Mouse (Mus musculus): Measurements from ENCODE around the gene 4930524B15Rik.
A peak's percentile ranks its signal among the peaks of the same experiment; 100 is the strongest.
"Not testable (repeated sequence)": the region's sequence is repeated elsewhere in the genome, so short reads cannot be mapped to it uniquely, and the experiment has no call there.

4930524B15Rik gene

DNA sequence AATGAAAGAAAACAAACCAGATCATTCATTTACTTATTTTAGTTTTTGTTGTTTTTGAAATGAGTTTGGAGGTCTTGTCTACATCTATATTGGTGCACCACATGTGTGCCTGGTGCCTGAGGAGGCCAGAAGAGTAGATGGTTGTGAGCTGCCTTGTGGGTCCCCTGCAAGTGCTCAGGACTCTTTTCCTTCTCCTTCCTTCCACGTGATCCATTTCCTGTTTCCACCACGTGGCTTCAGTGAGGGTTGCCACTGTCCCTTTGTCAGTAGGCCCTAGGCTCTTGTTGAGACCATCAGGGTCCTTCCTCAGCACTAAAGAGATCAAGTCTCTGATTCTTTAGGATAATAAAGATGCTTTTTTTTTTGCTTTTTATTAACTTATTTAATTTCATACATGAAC lies 19.4 kb downstream of the 4930524B15Rik start:
- no peak for DNase-seq (ENCODE audit: low read depth, low spot score)

GRCm38 (mm10) chr11:31992535-31992934 lies 27.1 kb downstream of the 4930524B15Rik start:
- no peak for DNase-seq (ENCODE audit: low read depth, low spot score)

GRCm38 (mm10) chr11:31999716-32000115 lies 34.3 kb downstream of the 4930524B15Rik start:
- DNase-seq (ENCODE audit: low read depth, low spot score) = no peak

DNA sequence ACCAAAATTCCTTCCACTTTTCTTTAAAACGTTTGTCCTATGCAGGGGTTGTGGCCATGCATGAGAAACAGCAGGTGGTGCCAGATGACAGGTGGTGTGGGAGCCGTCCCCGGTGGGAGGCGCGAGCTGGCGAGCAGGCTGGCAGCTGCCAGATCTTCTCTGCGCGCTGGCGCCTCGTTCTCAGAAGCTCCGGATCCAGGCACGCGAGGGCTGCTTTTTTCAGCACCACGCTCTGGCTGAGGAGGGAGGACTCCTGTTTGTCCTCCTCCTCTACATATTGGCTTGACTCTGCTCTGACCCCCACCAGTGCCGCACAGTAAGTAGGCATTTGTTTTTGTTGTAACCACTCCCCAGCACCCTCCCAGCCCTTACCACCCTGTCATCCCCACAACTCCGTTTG lies 34.9 kb downstream of the 4930524B15Rik start, which contains the start of gene Nsg2:
Nsg2 (plus strand) TSS at position 183 of the 400 bp plus-strand sequence.
- peak; percentile 74 for DNase-seq (ENCODE audit: low read depth, low spot score)

DNA sequence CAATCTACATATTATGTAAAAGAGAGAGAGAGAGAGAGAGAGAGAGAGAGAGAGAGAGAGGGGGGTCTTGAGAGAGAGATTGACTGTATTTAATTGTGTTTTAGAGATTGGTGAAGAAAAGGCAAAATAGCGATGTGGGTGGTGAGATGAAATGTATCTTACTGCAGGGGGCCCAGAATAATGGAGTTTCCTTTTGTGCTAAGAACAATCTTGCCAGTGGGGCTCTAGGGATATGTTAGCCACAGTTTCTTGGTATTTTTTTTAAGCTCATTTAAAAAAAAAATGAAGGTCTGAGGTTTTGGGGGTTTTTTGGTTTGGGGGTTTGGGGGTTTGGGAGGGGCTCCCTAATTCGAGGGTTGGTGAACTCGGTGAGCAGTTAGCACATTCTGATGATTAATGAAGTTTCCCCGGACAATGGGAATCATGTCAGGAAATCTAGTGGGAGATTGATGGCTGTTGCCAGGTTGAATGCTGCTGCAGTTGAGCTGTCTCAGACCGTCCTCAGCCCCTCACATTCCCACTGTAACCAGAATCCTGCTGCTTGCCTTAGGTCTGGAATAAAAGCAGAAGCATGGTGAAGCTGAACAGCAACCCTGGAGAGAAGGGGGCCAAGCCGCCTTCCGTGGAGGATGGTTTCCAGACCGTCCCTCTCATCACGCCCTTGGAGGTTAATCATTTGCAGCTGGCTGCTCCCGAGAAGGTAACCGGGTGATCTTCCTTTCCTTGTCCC lies 36.0 kb downstream of the 4930524B15Rik start:
- no peak for DNase-seq (ENCODE audit: low read depth, low spot score)

DNA sequence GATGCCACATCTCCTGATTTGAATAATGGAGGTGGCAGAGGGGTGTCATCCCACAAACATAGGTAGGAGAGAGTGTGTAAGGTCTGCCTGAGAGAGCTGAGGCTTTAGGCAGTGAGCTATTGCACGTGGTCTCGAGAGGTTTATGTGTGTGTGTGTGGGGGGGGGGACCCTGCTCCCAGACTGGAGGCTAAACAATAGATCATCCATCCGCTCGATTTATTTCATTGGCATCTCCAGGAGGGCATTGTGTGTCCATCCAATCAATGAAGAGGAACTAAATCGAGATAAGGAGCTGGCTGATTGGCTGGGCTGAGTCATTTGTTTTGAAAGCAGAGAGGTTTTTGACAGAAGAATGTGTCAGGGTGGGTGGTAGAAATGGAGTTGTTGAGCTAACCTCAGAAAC lies 37.3 kb downstream of the 4930524B15Rik start:
- DNase-seq (ENCODE audit: low read depth, low spot score) = no peak

DNA sequence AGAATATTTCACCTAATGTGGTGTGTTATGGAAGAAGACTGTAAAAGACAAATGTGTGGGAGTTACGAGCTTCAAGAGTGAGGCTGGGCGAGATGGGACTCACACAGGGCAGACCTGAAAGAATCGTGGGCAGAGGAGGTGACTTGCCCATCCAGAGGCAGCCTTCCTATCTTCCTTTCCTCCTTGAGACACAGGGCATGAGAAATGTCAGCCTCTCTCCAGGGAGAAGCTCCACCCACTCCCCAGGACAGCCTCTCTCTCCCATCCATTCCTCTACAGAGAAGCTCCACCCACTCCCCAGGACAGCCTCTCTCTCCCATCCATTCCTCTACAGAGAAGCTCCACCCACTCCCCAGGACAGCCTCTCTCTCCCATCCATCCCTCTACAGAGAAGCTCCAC lies 42.7 kb downstream of the 4930524B15Rik start:
- DNase-seq (ENCODE audit: low read depth, low spot score) = not testable (repeated sequence)

- no peak for DNase-seq (ENCODE audit: low read depth, low spot score)
These were observed 43.5 kb downstream of the 4930524B15Rik start for GRCm38 (mm10) chr11:32008852-32009251.

DNA sequence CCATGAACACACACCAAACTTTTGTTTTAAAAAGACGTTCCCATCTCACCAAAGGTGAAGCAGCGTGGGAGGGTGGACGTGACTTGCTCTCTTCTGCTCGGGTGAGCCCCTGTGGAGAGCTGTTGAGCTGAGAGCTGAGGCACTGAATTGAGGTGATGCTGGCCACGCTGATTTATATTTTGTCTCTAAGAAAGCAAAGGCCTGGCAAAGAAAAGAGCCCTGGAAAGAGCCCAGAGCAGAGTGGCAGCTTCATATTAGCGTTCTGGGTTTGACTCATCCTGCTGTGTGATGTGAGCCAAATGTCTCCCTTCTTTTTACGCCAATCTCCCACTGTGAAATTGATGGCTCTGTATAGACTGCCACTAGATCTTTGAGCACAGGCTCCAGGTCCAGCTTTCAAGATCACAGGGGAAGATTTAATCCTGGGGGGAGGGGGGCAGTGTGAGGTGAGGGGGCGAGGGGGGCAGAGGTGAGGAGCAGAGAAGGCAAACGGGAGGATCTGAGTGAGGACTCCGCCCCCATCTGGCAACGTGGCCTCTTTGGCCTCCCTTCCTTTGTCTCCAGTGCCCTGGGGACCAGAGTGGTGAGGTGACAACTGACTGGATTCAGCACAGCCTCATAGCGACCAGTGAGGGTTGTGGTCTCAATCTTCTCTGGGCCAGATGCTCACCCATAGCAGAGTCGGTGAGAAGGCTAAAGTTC lies 44.7 kb downstream of the 4930524B15Rik start:
- DNase-seq (ENCODE audit: low read depth, low spot score) = peak; percentile 61

DNA sequence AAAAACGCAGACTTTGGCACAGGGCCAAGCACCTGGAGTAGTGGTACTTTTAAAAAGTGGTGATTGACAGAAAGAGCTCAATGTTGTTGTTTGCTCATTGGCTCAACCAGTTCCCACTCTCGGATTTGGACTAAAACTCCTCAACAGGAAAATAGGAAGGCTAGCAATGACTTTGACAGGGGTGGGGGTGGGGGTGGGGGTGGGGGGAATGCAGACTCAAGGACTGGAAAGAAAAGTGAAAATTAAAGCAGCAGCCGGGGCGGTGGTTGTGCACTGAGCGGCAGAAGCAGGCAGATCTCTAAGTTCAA lies 45.2 kb downstream of the 4930524B15Rik start:
- DNase-seq (ENCODE audit: low read depth, low spot score) = no peak

GRCm38 (mm10) chr11:32011867-32012603 lies 46.6 kb downstream of the 4930524B15Rik start:
- no peak for DNase-seq (ENCODE audit: low read depth, low spot score)

- no peak for DNase-seq (ENCODE audit: low read depth, low spot score)
These were observed 47.6 kb downstream of the 4930524B15Rik start for GRCm38 (mm10) chr11:32013014-32013427.

GRCm38 (mm10) chr11:32013561-32013960 lies 48.2 kb downstream of the 4930524B15Rik start:
- no peak for DNase-seq (ENCODE audit: low read depth, low spot score)

- DNase-seq (ENCODE audit: low read depth, low spot score) = no peak
These were observed 52.8 kb downstream of the 4930524B15Rik start for GRCm38 (mm10) chr11:32018201-32018600.

DNA sequence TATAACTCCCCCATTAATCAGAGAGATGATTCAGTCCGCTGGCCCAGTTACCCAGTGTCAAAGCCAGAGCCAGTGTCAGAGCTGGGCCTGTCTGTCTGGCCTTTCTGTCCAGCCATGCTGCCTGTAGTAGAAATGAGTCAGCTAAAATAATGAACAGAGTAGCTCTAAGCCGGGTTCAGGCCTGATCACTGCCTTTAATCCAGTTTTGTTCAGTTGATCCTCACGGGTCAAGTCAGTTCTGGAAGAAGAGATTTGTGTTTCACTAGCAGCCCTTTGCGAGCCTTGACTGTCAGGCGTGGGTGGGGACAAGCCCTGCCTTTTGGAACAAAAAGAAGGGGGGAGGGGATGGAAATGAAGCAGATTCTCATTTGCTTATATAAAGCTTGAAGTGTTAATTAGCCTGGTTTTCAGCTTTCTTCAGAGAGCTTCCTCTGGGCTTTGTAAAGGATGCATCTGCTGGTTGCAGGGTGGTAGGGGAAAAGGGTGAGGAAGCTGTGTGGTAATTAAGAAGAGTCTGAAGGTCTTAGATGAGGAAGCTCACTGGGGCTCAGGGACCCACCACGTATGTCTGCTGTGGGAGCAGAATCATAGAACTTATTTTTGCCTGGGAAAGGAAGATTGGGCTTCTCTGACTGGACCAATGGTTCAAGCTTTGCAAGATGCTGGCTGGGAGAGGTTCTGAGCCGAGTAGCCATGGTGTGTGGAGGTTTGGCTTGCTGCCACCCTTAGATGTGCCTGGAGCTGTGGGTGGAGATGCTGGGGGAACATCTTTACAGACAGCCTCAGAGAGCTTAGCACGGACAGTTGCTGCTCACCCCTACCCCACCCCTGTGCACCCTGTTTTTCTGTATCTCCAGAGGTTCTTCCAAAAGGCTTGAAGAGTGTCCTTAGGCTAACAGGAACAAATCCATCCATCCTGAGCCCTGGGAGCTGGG lies 54.9 kb downstream of the 4930524B15Rik start:
- no peak for DNase-seq (ENCODE audit: low read depth, low spot score)

DNA sequence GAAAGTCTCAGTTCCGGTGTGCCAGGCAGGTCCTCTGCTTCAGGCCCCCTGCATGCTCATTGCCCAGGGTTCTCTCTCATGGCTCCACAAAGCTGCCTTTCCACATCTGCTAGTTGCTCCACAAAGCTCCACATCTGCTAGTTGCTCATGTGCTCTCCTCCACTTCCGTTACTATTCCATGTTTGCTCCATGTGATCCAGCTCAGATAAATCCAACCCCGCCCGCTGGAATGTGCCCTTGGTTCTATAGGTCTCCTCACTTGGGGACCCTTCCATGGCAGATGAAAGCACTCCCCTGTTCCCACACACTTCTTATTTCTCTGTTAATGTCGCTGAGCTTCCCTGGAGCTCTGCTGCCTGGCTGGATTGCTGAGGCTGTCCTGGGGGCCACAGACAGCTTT lies 61.2 kb downstream of the 4930524B15Rik start:
- DNase-seq (ENCODE audit: low read depth, low spot score) = no peak

GRCm38 (mm10) chr11:32027474-32028342 lies 62.3 kb downstream of the 4930524B15Rik start:
- no peak for DNase-seq (ENCODE audit: low read depth, low spot score)

DNA sequence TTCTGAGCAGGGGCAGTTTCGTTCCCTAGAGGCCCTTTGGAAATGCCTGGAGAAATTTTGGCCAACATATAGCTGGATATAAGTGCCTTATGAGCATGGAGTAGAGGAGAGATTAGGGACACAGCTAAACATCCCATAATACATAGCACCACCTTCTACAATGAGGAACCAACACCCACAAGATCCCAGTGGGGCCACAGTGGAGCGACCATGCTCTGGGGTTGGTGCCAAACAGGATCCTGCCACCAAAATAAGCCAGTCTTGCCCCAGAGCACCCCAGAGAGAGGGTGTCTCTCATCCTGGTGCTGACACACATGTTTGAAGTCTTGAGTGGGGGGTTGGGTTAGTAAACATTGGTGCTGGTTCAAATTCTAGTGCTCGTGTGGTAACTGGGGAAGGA lies 63.2 kb downstream of the 4930524B15Rik start:
- no peak for DNase-seq (ENCODE audit: low read depth, low spot score)
